Mouse (Mus musculus): ENCODE results near the gene Lypd6b. TPM values are rescaled to one million over a fixed set of nuclear protein-coding genes. Genes with fewer than 3 reads are reported as not detected.

Lypd6b gene
- polyA plus RNA-seq, 1 experiment: 14.2 TPM

- TF ChIP-seq CTCF (IDR thresholded peaks at IDR 0.05; ENCODE audit: extremely low read depth, insufficient read depth, low read length): no peak
- no peak for TF ChIP-seq POLR2A (IDR thresholded peaks at IDR 0.05; ENCODE audit: extremely low read depth, insufficient read depth, low read length)
- H3K4me1 ChIP-seq (ENCODE audit: control insufficient read depth, insufficient read depth, low read length): peaks cover 2% of the 10 kb centered on the region; the same call in 1 of the 2 replicates
- no peak overlapping the region for H3K4me3 ChIP-seq (ENCODE audit: insufficient read depth, low read length)
- H3K27ac ChIP-seq (ENCODE audit: insufficient read depth, low read length): no peak overlapping the region
Observed at GRCm38 (mm10) chr2:49881002-49881401, 93.5 kb downstream of the Lypd6b start.

- TF ChIP-seq POLR2A (IDR thresholded peaks at IDR 0.05; ENCODE audit: extremely low read depth, insufficient read depth, low read length) (no peak), CTCF (IDR thresholded peaks at IDR 0.05; ENCODE audit: extremely low read depth, insufficient read depth, low read length) (no peak)
- Histone ChIP-seq H3K4me3 (ENCODE audit: insufficient read depth, low read length) (no peak overlapping the region), H3K27ac (ENCODE audit: insufficient read depth, low read length) (no peak overlapping the region), H3K4me1 (ENCODE audit: control insufficient read depth, insufficient read depth, low read length) (peaks cover 2% of the 10 kb centered on the region; the same call in 1 of the 2 replicates)
Observed at GRCm38 (mm10) chr2:49882461-49882860, 95.0 kb downstream of the Lypd6b start.

- TF ChIP-seq POLR2A (IDR thresholded peaks at IDR 0.05; ENCODE audit: extremely low read depth, insufficient read depth, low read length) (no peak), CTCF (IDR thresholded peaks at IDR 0.05; ENCODE audit: extremely low read depth, insufficient read depth, low read length) (no peak)
- H3K4me1 ChIP-seq (ENCODE audit: control insufficient read depth, insufficient read depth, low read length): peaks cover 2% of the 10 kb centered on the region; the same call in 1 of the 2 replicates
- H3K4me3 ChIP-seq (ENCODE audit: insufficient read depth, low read length): no peak overlapping the region
- no peak overlapping the region for H3K27ac ChIP-seq (ENCODE audit: insufficient read depth, low read length)
Observed at GRCm38 (mm10) chr2:49883990-49884389, 96.5 kb downstream of the Lypd6b start.

DNA sequence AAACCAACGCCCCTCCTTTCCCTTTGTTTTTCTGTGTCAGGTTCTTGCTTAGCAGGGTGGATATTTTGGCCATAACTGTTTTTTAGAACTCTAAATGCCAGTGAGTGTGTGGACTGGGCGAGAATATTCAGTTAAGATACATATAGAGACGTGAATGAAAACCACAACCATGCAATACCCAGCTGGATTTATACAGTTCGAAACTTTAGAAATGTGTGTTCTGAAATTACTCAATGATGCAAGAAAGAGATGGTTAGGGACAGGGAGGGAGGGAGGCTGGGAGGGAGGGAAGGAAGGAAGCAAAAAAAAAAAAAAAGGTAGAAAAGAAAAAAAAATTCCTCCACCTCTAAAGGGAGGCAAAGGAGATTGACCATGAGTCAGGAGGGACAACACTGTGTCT, 98.7 kb downstream of the Lypd6b start:
- Histone ChIP-seq H3K27ac (ENCODE audit: insufficient read depth, low read length) (no peak overlapping the region), H3K4me1 (ENCODE audit: control insufficient read depth, insufficient read depth, low read length) (no peaks in the 10 kb centered on the region), H3K4me3 (ENCODE audit: insufficient read depth, low read length) (no peak overlapping the region)
- TF ChIP-seq POLR2A (IDR thresholded peaks at IDR 0.05; ENCODE audit: extremely low read depth, insufficient read depth, low read length) (no peak), CTCF (IDR thresholded peaks at IDR 0.05; ENCODE audit: extremely low read depth, insufficient read depth, low read length) (no peak)

DNA sequence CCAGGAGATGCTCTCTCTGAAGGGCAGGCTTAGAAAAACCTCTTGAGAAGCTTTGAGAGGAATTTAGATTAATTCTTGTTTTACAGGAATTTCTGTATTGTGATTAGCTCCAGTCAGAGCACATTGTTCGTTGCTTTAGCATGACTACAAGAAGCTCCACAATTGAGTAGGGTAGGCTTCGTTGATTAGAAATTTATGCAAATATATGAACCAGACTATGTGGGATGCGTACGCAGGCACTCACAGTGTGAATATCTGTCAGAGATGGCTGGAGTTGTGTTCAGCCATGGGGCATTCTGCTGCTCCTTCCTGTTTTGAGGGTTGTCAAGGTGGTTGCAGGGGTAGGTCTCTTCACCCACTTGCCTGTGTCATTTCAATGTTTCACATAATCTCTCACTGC, 100.9 kb downstream of the Lypd6b start:
- Histone ChIP-seq H3K27ac (ENCODE audit: insufficient read depth, low read length) (no peak overlapping the region), H3K4me1 (ENCODE audit: control insufficient read depth, insufficient read depth, low read length) (no peaks in the 10 kb centered on the region), H3K4me3 (ENCODE audit: insufficient read depth, low read length) (no peak overlapping the region)
- TF ChIP-seq CTCF (IDR thresholded peaks at IDR 0.05; ENCODE audit: extremely low read depth, insufficient read depth, low read length) (no peak), POLR2A (IDR thresholded peaks at IDR 0.05; ENCODE audit: extremely low read depth, insufficient read depth, low read length) (no peak)

- no peak for TF ChIP-seq CTCF (IDR thresholded peaks at IDR 0.05; ENCODE audit: extremely low read depth, insufficient read depth, low read length)
- no peak for TF ChIP-seq POLR2A (IDR thresholded peaks at IDR 0.05; ENCODE audit: extremely low read depth, insufficient read depth, low read length)
Observed at GRCm38 (mm10) chr2:49890727-49891126, 103.2 kb downstream of the Lypd6b start.

DNA sequence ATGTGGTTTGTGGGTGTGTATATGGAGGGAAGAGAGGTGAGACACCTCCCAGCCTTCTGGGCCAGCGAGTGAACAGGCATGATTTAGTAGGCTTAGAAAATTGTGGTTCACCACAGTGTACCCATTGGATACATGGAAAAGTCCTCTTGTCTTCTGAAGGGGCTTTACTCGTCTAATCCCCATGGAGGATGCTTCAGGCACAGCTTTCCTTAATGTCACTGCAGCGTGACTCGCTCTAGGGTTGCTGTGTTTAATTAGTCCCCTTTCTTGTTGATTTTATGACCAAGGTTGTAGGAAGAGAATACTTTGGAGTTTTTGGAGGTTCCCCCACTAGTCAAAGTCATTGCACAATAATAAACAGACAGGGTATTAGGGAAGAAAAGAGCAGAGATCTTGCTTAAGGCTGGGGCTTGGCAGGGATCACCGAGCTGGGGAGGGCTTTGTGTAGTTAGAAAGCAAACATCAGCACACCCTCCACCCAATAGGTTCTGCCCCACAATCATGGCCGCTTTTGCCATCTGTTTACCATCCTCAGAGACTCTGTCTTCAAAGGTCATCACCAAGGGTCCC, 122.4 kb downstream of the Lypd6b start:
- Histone ChIP-seq H3K4me3 (ENCODE audit: insufficient read depth, low read length) (no peak overlapping the region), H3K27ac (ENCODE audit: insufficient read depth, low read length) (no peak overlapping the region)
- no peak for TF ChIP-seq POLR2A (IDR thresholded peaks at IDR 0.05; ENCODE audit: extremely low read depth, insufficient read depth, low read length)
- TF ChIP-seq CTCF (IDR thresholded peaks at IDR 0.05; ENCODE audit: extremely low read depth, insufficient read depth, low read length): no peak

More at GRCm38 (mm10) chr2:49890727-49891126, 103.2 kb downstream of the Lypd6b start:
- Histone ChIP-seq H3K27ac (ENCODE audit: insufficient read depth, low read length) (no peak overlapping the region), H3K4me1 (ENCODE audit: control insufficient read depth, insufficient read depth, low read length) (no peaks in the 10 kb centered on the region), H3K4me3 (ENCODE audit: insufficient read depth, low read length) (no peak overlapping the region)

GRCm38 (mm10) chr2:49911296-49912034, 124.0 kb downstream of the Lypd6b start:
- no peak overlapping the region for H3K4me3 ChIP-seq (ENCODE audit: insufficient read depth, low read length)
- H3K27ac ChIP-seq (ENCODE audit: insufficient read depth, low read length): no peak overlapping the region
- TF ChIP-seq POLR2A (IDR thresholded peaks at IDR 0.05; ENCODE audit: extremely low read depth, insufficient read depth, low read length) (no peak), CTCF (IDR thresholded peaks at IDR 0.05; ENCODE audit: extremely low read depth, insufficient read depth, low read length) (no peak)
- H3K4me1 ChIP-seq (ENCODE audit: control insufficient read depth, insufficient read depth, low read length): no peaks in the 10 kb centered on the region

More for the DNA sequence above, 122.4 kb downstream of the Lypd6b start:
- H3K4me1 ChIP-seq (ENCODE audit: control insufficient read depth, insufficient read depth, low read length): no peaks in the 10 kb centered on the region

DNA sequence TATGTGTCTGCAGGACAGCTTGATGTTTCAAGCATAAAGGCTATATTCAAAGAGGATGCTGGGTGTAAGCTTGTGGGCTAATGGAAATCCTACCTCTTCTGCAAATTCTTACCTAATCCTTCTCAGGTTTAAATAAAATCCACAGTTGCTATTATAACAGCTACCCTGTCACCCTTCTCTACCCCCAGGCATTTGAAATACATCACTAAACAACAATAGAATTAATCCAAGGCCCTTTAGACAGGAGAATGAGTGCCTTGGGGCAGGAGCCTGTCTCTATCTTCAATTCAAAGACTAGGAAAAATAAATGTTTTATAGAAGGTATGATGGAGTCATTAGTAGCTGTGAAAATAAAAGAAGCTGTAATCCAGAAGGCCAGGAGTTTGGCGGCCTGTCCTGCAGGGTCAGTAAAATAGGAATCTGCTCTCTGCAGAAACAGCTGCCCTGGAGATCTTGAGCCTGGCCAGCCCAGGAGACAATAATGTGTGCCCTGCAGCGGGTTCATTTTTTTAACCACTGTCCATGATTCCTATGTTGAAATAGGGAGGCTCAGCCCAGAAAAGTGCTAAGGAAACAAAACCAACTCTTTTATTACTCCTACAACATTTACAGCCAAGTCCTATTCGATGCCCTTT, 124.9 kb downstream of the Lypd6b start:
- no peaks in the 10 kb centered on the region for H3K4me1 ChIP-seq (ENCODE audit: control insufficient read depth, insufficient read depth, low read length)
- H3K27ac ChIP-seq (ENCODE audit: insufficient read depth, low read length): no peak overlapping the region
- no peak for TF ChIP-seq CTCF (IDR thresholded peaks at IDR 0.05; ENCODE audit: extremely low read depth, insufficient read depth, low read length)
- TF ChIP-seq POLR2A (IDR thresholded peaks at IDR 0.05; ENCODE audit: extremely low read depth, insufficient read depth, low read length): no peak
- no peak overlapping the region for H3K4me3 ChIP-seq (ENCODE audit: insufficient read depth, low read length)

Measured in cortical plate, adult 2 months (tissue).